Mouse (Mus musculus) midbrain, embryonic 13.5 days (tissue): Measurements from ENCODE around the gene Vwa5a. TPM values are rescaled to one million over a fixed set of nuclear protein-coding genes. Genes with fewer than 3 reads are reported as not detected.

ENCODE experiments used
- polyA plus RNA-seq: library from polyadenylated mRNA; unstranded; fragments of >200 nt; fragmentation: Nextera tagmentation; extraction: Ambion mirVana; gene quantifications from 2 replicates; pipeline ENCODE4 v1.2.1, GENCODE M21; 2015

Gene Vwa5a
- polyA plus RNA-seq, 1 experiment from 2014 or later: 8.3 TPM

Other genes with a start within 250 kb of the Vwa5a start
- gene Olfr905, start 247.2 kb upstream of the Vwa5a start, polyA plus RNA-seq: not detected in 2 replicates
- gene Olfr906, start 231.2 kb upstream of the Vwa5a start, polyA plus RNA-seq: not detected in 2 replicates
- not detected in 2 replicates for gene Olfr907, start 222.5 kb upstream of the Vwa5a start, polyA plus RNA-seq
- not detected in 2 replicates for gene Olfr911-ps1, start 196.7 kb upstream of the Vwa5a start, polyA plus RNA-seq
- gene Olfr910, start 180.4 kb upstream of the Vwa5a start, polyA plus RNA-seq: not detected in 2 replicates
- gene Olfr912, start 138.1 kb upstream of the Vwa5a start, polyA plus RNA-seq: not detected in 2 replicates
- not detected in 2 replicates for gene Olfr913, start 125.5 kb upstream of the Vwa5a start, polyA plus RNA-seq
- gene Olfr914, start 113.2 kb upstream of the Vwa5a start, polyA plus RNA-seq: not detected in 2 replicates
- not detected in 2 replicates for gene Olfr916, start 58.4 kb upstream of the Vwa5a start, polyA plus RNA-seq
- not detected in 2 replicates for gene Olfr917, start 52.4 kb upstream of the Vwa5a start, polyA plus RNA-seq
- not detected in 2 replicates for gene Olfr918, start 43.7 kb upstream of the Vwa5a start, polyA plus RNA-seq
- gene Olfr919, start 14.6 kb upstream of the Vwa5a start, polyA plus RNA-seq: not detected in 2 replicates
- not detected in 2 replicates for gene Olfr920, start 34.0 kb downstream of the Vwa5a start, polyA plus RNA-seq
- gene Olfr921, start 54.8 kb downstream of the Vwa5a start, polyA plus RNA-seq: not detected in 2 replicates
- gene Olfr922, start 96.3 kb downstream of the Vwa5a start, polyA plus RNA-seq: not detected in 2 replicates
- not detected in 2 replicates for gene Olfr923, start 108.3 kb downstream of the Vwa5a start, polyA plus RNA-seq
- not detected in 2 replicates for gene Olfr924, start 126.2 kb downstream of the Vwa5a start, polyA plus RNA-seq
- gene Olfr26, start 136.8 kb downstream of the Vwa5a start, polyA plus RNA-seq: not detected in 2 replicates
- not detected in 2 replicates for gene Olfr926, start 158.9 kb downstream of the Vwa5a start, polyA plus RNA-seq
- gene Olfr930, start 211.5 kb downstream of the Vwa5a start, polyA plus RNA-seq: not detected in 2 replicates